Mouse (Mus musculus) fibroblast of lung, adult 2 months (primary cell): Measurements from ENCODE around the gene Ggt1.

Experiments
- DNase-seq: peaks from one replicate; pipeline ENCODE4 v3.0.0-alpha.2; 2011; ENCODE audit warnings: low read depth

Gene Ggt1

GRCm38 (mm10) chr10:75633048-75633447 lies 71.6 kb downstream of the Ggt1 start:
- DNase-seq = peak; percentile 43

- no peak for DNase-seq
Measured at GRCm38 (mm10) chr10:75633576-75634139, 72.3 kb downstream of the Ggt1 start.

GRCm38 (mm10) chr10:75634610-75635009 lies 73.2 kb downstream of the Ggt1 start:
- DNase-seq = no peak

- no peak for DNase-seq
Measured at GRCm38 (mm10) chr10:75635019-75635692, 73.8 kb downstream of the Ggt1 start.

DNA sequence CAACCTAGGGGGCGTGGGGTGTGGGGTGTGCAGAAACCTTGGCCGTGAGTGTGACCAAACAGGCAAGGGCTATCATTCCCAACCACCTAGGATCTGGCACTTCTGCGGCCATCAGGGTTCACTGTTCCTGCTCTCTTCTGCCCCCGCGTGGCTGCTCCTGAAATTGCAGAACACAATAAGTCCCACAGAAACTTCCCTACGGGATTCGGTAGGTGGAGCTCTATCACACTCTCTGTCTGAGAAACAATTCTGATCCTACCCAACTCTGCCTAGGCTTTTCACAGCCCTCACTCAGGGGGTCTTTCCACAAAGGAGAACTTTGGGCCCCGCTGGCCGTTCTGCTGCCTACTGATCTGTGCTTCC lies 74.3 kb downstream of the Ggt1 start:
- DNase-seq = peak; percentile 40
